Mouse (Mus musculus) heart, embryonic 14.5 days (tissue): ENCODE results near the gene Aldh16a1. TPM values are rescaled to one million over a fixed set of nuclear protein-coding genes. Genes with fewer than 3 reads are reported as not detected.

Experiments
- ATAC-seq: fragments of 200-750 bp; cut with Nextera tagmentation; 2 replicates; pipeline ENCODE4 v1.8.0; 2017; ENCODE audit warnings: low read depth, moderate TSS enrichment; ENCODE audit not compliant: insufficient number of reproducible peaks, insufficient read depth, low FRiP score
- H3K27ac ChIP-seq, 2 experiments: fragments of 200-500 bp in 1 of 2; fragments of 300-500 bp in 1 of 2; sonication (generic) in 1 of 2; replicated peaks in 1 of 2; 2 replicates each; pipeline ENCODE4 v1.5.1; 2012 to 2014; ENCODE audit warnings: low read depth in 2 of 2, low read length in 2 of 2, control low read depth in 1 of 2, mild to moderate bottlenecking in 1 of 2, mixed read lengths in 1 of 2; ENCODE audit not compliant: control insufficient read depth in 1 of 2, insufficient read depth in 1 of 2
- H3K27me3 ChIP-seq: fragments of 300-500 bp; sonication (generic); 2 replicates; pipeline ENCODE4 v1.6.1; 2014; ENCODE audit warnings: mild to moderate bottlenecking, low read length, control low read depth; ENCODE audit not compliant: control insufficient read depth, insufficient read depth
- H3K36me3 ChIP-seq: fragments of 300-500 bp; sonication (generic); 2 replicates; pipeline ENCODE4 v1.6.1; 2014; ENCODE audit warnings: mild to moderate bottlenecking, control low read depth, low read length, mixed read lengths; ENCODE audit not compliant: control insufficient read depth, insufficient read depth
- H3K4me1 ChIP-seq, 2 experiments: fragments of 200-500 bp in 1 of 2; fragments of 300-500 bp in 1 of 2; sonication (generic) in 1 of 2; 2 replicates each; pipeline ENCODE4 v1.6.1; 2012 to 2014; ENCODE audit warnings: low read length in 2 of 2, control low read depth in 1 of 2, mixed read lengths in 1 of 2; ENCODE audit not compliant: control insufficient read depth in 2 of 2, insufficient read depth in 2 of 2
- H3K4me2 ChIP-seq: fragments of 300-500 bp; sonication (generic); 2 replicates; pipeline ENCODE4 v1.6.1; 2014; ENCODE audit warnings: mild to moderate bottlenecking, low read length
- H3K4me3 ChIP-seq, 2 experiments: fragments of 200-500 bp in 1 of 2; fragments of 300-500 bp in 1 of 2; sonication (generic) in 1 of 2; 2 replicates each; pipeline ENCODE4 v1.5.1; 2012 to 2014; ENCODE audit warnings: low read length in 2 of 2, mild to moderate bottlenecking in 2 of 2, control low read depth in 1 of 2, low read depth in 1 of 2, moderate library complexity in 1 of 2; ENCODE audit not compliant: control insufficient read depth in 1 of 2, insufficient read depth in 1 of 2
- H3K9ac ChIP-seq: fragments of 300-500 bp; sonication (generic); 2 replicates; pipeline ENCODE4 v1.6.1; 2014; ENCODE audit warnings: mild to moderate bottlenecking, low read length
- H3K9me3 ChIP-seq: fragments of 300-500 bp; sonication (generic); 2 replicates; pipeline ENCODE4 v1.6.1; 2016; ENCODE audit warnings: low read length, control low read depth; ENCODE audit not compliant: control insufficient read depth
- WGBS: fragments of 180-500 bp; shearing (Covaris S2); extraction: QIAGEN DNeasy Blood & Tissue Kit; methylation state at CpG from one replicate; pipeline ENCODE4 v1.1.7; 2014; 5-methylcytosine and 5-hydroxymethylcytosine counted together
- polyA plus RNA-seq: library from polyadenylated mRNA; unstranded; fragments of >200 nt; fragmentation: Nextera tagmentation; extraction: Ambion mirVana; gene quantifications from 2 replicates; pipeline ENCODE4 v1.2.1, GENCODE M21; 2014

Gene Aldh16a1
- 27.8 and 31.2 TPM in 2 replicates for polyA plus RNA-seq

- H3K27me3 ChIP-seq, result no peaks in the 10 kb centered on the region
- peak within 1 kb of the TSS; percentile 63 to 84 for H3K4me3 ChIP-seq
- ATAC-seq, result peak; percentile 93
- peak within 1 kb of the TSS; percentile 93 for H3K9ac ChIP-seq
- H3K27ac ChIP-seq, result peak within 1 kb of the TSS; percentile 96 to 98
- 4% methylated on average over 64 of the region's 69 CpGs for WGBS
- H3K4me2 ChIP-seq, result peak within 1 kb of the TSS; percentile 74
- H3K9me3 ChIP-seq, result no peaks in the 10 kb centered on the region
- H3K36me3 ChIP-seq, result peaks cover 22% of the 10 kb centered on the region
- H3K4me1 ChIP-seq, result peaks cover 4 to 9% of the 10 kb centered on the region in 2 experiments; a peak in 2 of 4 replicates
Observed at GRCm38 (mm10) chr7:45154096-45154992, at the start of gene Aldh16a1, which contains the start of gene Pih1d1. Aldh16a1 (minus strand) TSS chr7:45154584. Pih1d1 (plus strand) TSS chr7:45154303.

- Histone ChIP-seq H3K27ac (no peak overlapping the region), H3K9ac (no peak overlapping the region; the same call in 1 of the 2 replicates), H3K4me3 (no peak overlapping the region), H3K36me3 (no peaks in the 10 kb centered on the region), H3K27me3 (no peaks in the 10 kb centered on the region), H3K9me3 (no peaks in the 10 kb centered on the region), H3K4me1 (peaks cover 0 to 6% of the 10 kb centered on the region in 2 experiments; a peak in 1 of 4 replicates), H3K4me2 (no peak overlapping the region)
- no peak for ATAC-seq
- 19% methylated on average over 10 of the region's 10 CpGs for WGBS
Observed at GRCm38 (mm10) chr7:45202654-45203053, 48.3 kb upstream of the Aldh16a1 start.

- Histone ChIP-seq H3K4me1 (peaks cover 6 to 11% of the 10 kb centered on the region in 2 experiments; a peak in 1 of 4 replicates), H3K27me3 (no peaks in the 10 kb centered on the region; the same call in 1 of the 2 replicates), H3K4me3 (no peak overlapping the region), H3K27ac (no peak overlapping the region), H3K9ac (no peak overlapping the region), H3K4me2 (no peak overlapping the region), H3K9me3 (no peaks in the 10 kb centered on the region), H3K36me3 (no peaks in the 10 kb centered on the region)
- 72% methylated on average over 11 of the region's 11 CpGs for WGBS
- no peak for ATAC-seq
Observed at GRCm38 (mm10) chr7:45198961-45199360, 44.6 kb upstream of the Aldh16a1 start.

GRCm38 (mm10) chr7:45198435-45198834 lies 44.1 kb upstream of the Aldh16a1 start:
- no peaks in the 10 kb centered on the region for H3K9me3 ChIP-seq
- no peak overlapping the region for H3K9ac ChIP-seq
- ATAC-seq, result no peak
- H3K4me1 ChIP-seq, result peaks cover 6 to 11% of the 10 kb centered on the region in 2 experiments; a peak in 1 of 4 replicates
- H3K4me3 ChIP-seq, result no peak overlapping the region
- no peak overlapping the region for H3K4me2 ChIP-seq
- no peaks in the 10 kb centered on the region for H3K36me3 ChIP-seq
- H3K27me3 ChIP-seq, result peaks cover 1% of the 10 kb centered on the region; the same call in 1 of the 2 replicates
- 4% methylated on average over 5 of the region's 5 CpGs for WGBS
- no peak overlapping the region for H3K27ac ChIP-seq

GRCm38 (mm10) chr7:45196994-45197393 lies 42.6 kb upstream of the Aldh16a1 start:
- WGBS, result 71% methylated on average over 5 of the region's 5 CpGs
- Histone ChIP-seq H3K27me3 (peaks cover 3% of the 10 kb centered on the region; the same call in 1 of the 2 replicates), H3K4me2 (no peak overlapping the region), H3K4me3 (no peak overlapping the region), H3K9me3 (no peaks in the 10 kb centered on the region), H3K4me1 (peaks cover 9 to 12% of the 10 kb centered on the region in 2 experiments; a peak in 2 of 4 replicates), H3K27ac (no peak overlapping the region), H3K9ac (no peak overlapping the region), H3K36me3 (no peaks in the 10 kb centered on the region)
- ATAC-seq, result no peak

- H3K4me3 ChIP-seq, result no peak overlapping the region
- H3K27ac ChIP-seq, result no peak overlapping the region
- no peaks in the 10 kb centered on the region for H3K36me3 ChIP-seq
- no peaks in the 10 kb centered on the region for H3K9me3 ChIP-seq
- H3K4me1 ChIP-seq, result peaks cover 15 to 16% of the 10 kb centered on the region in 2 experiments; a peak in 3 of 4 replicates
- H3K27me3 ChIP-seq, result peaks cover 4% of the 10 kb centered on the region; the same call in 1 of the 2 replicates
- no peak overlapping the region for H3K9ac ChIP-seq
- ATAC-seq, result no peak
- H3K4me2 ChIP-seq, result no peak overlapping the region
- 78% methylated on average over 4 of the region's 4 CpGs for WGBS
Observed at GRCm38 (mm10) chr7:45196176-45196535, 41.8 kb upstream of the Aldh16a1 start.

- peak; percentile 6; the same call in 1 of the 2 replicates for ATAC-seq
- H3K4me1 ChIP-seq, result peaks cover 15 to 16% of the 10 kb centered on the region in 2 experiments; a peak in 3 of 4 replicates
- no peak overlapping the region for H3K4me2 ChIP-seq
- no peak overlapping the region for H3K27ac ChIP-seq
- no peak overlapping the region for H3K4me3 ChIP-seq
- no peaks in the 10 kb centered on the region for H3K36me3 ChIP-seq
- peaks cover 9% of the 10 kb centered on the region; the same call in 1 of the 2 replicates for H3K27me3 ChIP-seq
- 49% methylated on average over 13 of the region's 13 CpGs for WGBS
- no peak overlapping the region for H3K9ac ChIP-seq
- no peaks in the 10 kb centered on the region for H3K9me3 ChIP-seq
Observed at GRCm38 (mm10) chr7:45195341-45196175, 41.2 kb upstream of the Aldh16a1 start.
